Mouse (Mus musculus): ENCODE data around the gene Capzb. TPM values are rescaled to one million over a fixed set of nuclear protein-coding genes. Genes with fewer than 3 reads are reported as not detected.

Capzb gene
- polyA plus RNA-seq, 1 experiment from 2014 or later = 278 TPM

DNA sequence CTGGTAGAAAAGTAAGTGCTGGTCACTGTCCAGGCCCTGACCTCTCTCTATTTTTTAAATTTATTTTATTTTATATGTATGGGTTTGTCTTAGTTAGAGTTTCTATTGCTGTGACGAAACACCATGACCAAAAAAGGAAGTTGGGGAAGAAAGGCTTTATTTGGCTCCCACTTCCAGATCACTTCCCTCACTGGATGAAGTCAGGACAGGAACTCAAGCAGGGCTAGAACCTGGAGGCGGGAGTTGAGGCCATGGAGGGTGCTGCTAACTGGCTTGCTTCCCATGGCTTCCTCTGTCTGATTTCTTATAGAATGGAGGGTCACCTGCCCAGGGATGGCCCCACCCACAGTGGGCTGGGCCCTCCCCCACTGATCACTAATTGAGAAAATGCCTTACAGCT is 31.6 kb upstream of the Capzb start:
- Histone ChIP-seq H3K4me3 (ENCODE audit: low read depth, low read length) (no peak overlapping the region), H3K4me2 (ENCODE audit: low read length) (no peak overlapping the region), H3K9ac (ENCODE audit: low read length) (no peak overlapping the region), H3K27me3 (replicated peaks; ENCODE audit: control insufficient read depth, insufficient read depth, low read length) (no peaks in the 10 kb centered on the region), H3K27ac (ENCODE audit: low read depth, low read length) (no peak overlapping the region), H3K36me3 (ENCODE audit: control insufficient read depth, insufficient read depth, low read length) (no peaks in the 10 kb centered on the region), H3K9me3 (replicated peaks; ENCODE audit: control insufficient read depth, low read length) (no peaks in the 10 kb centered on the region), H3K4me1 (ENCODE audit: control insufficient read depth, insufficient read depth, low read length) (no peaks in the 10 kb centered on the region)
- ATAC-seq (no peak), DNase-seq (ENCODE audit: low spot score) (no peak)
- 84% methylated on average over 2 of the region's 2 CpGs for WGBS

DNA sequence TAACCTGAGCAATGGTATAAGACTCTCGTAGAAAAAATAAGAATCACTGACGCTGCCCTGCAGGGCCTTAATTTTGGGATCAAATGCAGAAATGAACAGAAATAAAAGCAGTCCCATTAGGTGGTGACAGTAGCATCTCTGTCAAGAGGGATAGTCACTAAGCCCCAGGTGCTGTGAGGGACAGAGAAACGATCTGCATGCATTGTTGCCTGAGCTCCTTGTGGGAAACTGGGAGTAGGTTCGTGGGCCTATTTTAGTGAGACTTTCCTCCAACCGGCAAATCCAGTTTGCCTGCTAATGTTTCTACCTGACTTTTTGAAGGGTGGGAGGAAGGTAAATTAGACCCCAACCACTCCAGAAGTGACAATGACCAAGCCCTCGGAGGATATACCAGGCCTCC is 28.6 kb upstream of the Capzb start:
- no peak overlapping the region for H3K9ac ChIP-seq (ENCODE audit: low read length)
- no peak overlapping the region for H3K4me3 ChIP-seq (ENCODE audit: low read depth, low read length)
- H3K27me3 ChIP-seq (replicated peaks; ENCODE audit: control insufficient read depth, insufficient read depth, low read length) = no peaks in the 10 kb centered on the region
- H3K9me3 ChIP-seq (replicated peaks; ENCODE audit: control insufficient read depth, low read length) = no peaks in the 10 kb centered on the region
- H3K4me1 ChIP-seq (ENCODE audit: control insufficient read depth, insufficient read depth, low read length) = no peaks in the 10 kb centered on the region
- 89% methylated on average over 6 of the region's 6 CpGs for WGBS
- DNase-seq (ENCODE audit: low spot score) = no peak
- H3K27ac ChIP-seq (ENCODE audit: low read depth, low read length) = no peak overlapping the region
- no peak overlapping the region for H3K4me2 ChIP-seq (ENCODE audit: low read length)
- no peak for ATAC-seq
- no peaks in the 10 kb centered on the region for H3K36me3 ChIP-seq (ENCODE audit: control insufficient read depth, insufficient read depth, low read length)

DNA sequence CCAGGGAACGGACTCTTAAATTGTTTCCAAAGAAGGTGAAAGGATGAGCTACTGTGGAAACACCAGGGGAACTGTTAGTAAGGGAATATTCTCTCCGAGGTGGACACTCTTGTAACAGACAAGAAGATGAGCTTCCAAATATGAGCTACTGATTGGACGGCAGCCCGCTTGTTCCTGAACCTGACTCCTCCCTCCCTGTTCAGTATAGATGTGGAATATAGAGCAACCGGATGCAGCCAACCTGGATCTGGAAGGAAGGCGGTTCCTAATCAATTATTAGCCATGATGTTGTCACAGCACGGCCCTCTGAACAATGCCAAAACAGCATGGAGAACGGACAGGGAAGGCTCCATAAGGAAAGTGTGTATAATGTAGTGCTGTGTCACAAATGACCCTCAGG is 27.4 kb upstream of the Capzb start:
- H3K36me3 ChIP-seq (ENCODE audit: control insufficient read depth, insufficient read depth, low read length) = no peaks in the 10 kb centered on the region
- H3K4me1 ChIP-seq (ENCODE audit: control insufficient read depth, insufficient read depth, low read length) = no peaks in the 10 kb centered on the region
- DNase-seq (ENCODE audit: low spot score) = no peak
- 83% methylated on average over 8 of the region's 8 CpGs for WGBS
- H3K9me3 ChIP-seq (replicated peaks; ENCODE audit: control insufficient read depth, low read length) = no peaks in the 10 kb centered on the region
- H3K27ac ChIP-seq (ENCODE audit: low read depth, low read length) = no peak overlapping the region
- H3K27me3 ChIP-seq (replicated peaks; ENCODE audit: control insufficient read depth, insufficient read depth, low read length) = no peaks in the 10 kb centered on the region
- no peak for ATAC-seq
- no peak overlapping the region for H3K4me2 ChIP-seq (ENCODE audit: low read length)
- H3K9ac ChIP-seq (ENCODE audit: low read length) = no peak overlapping the region
- no peak overlapping the region for H3K4me3 ChIP-seq (ENCODE audit: low read depth, low read length)

DNA sequence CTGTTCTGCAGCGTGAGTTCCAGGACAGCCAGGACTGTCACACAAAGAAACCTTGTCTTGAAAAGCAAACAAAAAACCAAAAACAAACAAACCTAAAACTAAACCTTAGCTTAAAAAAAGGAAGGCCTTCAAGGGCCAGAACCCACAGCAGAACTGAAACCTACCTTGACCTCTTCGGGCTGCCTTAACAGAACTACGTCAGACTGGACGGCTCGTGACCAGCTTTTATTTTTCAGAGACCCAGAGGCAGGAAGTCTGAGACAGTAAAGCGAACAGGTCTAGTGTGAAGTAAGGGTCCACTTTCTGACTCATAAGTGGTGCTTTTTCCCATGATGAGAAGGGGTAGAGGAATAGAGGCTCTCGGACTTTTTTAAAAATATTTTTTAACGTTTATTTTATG is 26.5 kb upstream of the Capzb start:
- H3K4me3 ChIP-seq (ENCODE audit: low read depth, low read length) = no peak overlapping the region
- 90% methylated on average over 8 of the region's 8 CpGs for WGBS
- ATAC-seq = no peak

DNA sequence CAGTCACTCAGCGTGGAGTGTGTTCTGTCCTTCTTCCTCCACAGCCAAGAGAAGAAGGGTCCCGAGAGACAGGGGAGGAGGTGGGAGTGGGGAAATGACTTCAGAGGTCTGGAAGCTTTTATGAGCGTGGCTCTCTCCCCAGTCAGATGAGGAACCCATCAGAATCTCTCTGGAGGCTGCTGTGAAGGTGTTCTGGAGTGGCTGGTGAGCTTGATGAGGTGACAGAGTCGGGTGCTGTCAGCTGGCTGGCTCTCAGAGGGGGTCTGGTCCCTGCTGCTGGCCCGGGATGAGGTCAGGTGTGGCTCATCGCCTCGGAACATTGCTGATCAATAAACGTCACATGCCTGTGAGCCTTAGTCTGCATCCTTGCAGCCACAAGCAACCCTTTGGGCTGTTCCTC is 25.6 kb upstream of the Capzb start:
- H3K9ac ChIP-seq (ENCODE audit: low read length) = no peak overlapping the region
- no peaks in the 10 kb centered on the region for H3K27me3 ChIP-seq (replicated peaks; ENCODE audit: control insufficient read depth, insufficient read depth, low read length)
- H3K4me1 ChIP-seq (ENCODE audit: control insufficient read depth, insufficient read depth, low read length) = no peaks in the 10 kb centered on the region
- ATAC-seq (no peak), DNase-seq (ENCODE audit: low spot score) (no peak)
- H3K27ac ChIP-seq (ENCODE audit: low read depth, low read length) = no peak overlapping the region
- H3K36me3 ChIP-seq (ENCODE audit: control insufficient read depth, insufficient read depth, low read length) = no peaks in the 10 kb centered on the region
- H3K9me3 ChIP-seq (replicated peaks; ENCODE audit: control insufficient read depth, low read length) = no peaks in the 10 kb centered on the region
- no peak overlapping the region for H3K4me2 ChIP-seq (ENCODE audit: low read length)
- 77% methylated on average over 8 of the region's 8 CpGs for WGBS
- H3K4me3 ChIP-seq (ENCODE audit: low read depth, low read length) = no peak overlapping the region

More for the DNA sequence above, 26.5 kb upstream of the Capzb start:
- no peaks in the 10 kb centered on the region for H3K36me3 ChIP-seq (ENCODE audit: control insufficient read depth, insufficient read depth, low read length)
- H3K9me3 ChIP-seq (replicated peaks; ENCODE audit: control insufficient read depth, low read length) = no peaks in the 10 kb centered on the region
- H3K4me2 ChIP-seq (ENCODE audit: low read length) = no peak overlapping the region
- no peaks in the 10 kb centered on the region for H3K27me3 ChIP-seq (replicated peaks; ENCODE audit: control insufficient read depth, insufficient read depth, low read length)
- H3K27ac ChIP-seq (ENCODE audit: low read depth, low read length) = no peak overlapping the region
- no peak overlapping the region for H3K9ac ChIP-seq (ENCODE audit: low read length)
- DNase-seq (ENCODE audit: low spot score) = no peak
- H3K4me1 ChIP-seq (ENCODE audit: control insufficient read depth, insufficient read depth, low read length) = no peaks in the 10 kb centered on the region

DNA sequence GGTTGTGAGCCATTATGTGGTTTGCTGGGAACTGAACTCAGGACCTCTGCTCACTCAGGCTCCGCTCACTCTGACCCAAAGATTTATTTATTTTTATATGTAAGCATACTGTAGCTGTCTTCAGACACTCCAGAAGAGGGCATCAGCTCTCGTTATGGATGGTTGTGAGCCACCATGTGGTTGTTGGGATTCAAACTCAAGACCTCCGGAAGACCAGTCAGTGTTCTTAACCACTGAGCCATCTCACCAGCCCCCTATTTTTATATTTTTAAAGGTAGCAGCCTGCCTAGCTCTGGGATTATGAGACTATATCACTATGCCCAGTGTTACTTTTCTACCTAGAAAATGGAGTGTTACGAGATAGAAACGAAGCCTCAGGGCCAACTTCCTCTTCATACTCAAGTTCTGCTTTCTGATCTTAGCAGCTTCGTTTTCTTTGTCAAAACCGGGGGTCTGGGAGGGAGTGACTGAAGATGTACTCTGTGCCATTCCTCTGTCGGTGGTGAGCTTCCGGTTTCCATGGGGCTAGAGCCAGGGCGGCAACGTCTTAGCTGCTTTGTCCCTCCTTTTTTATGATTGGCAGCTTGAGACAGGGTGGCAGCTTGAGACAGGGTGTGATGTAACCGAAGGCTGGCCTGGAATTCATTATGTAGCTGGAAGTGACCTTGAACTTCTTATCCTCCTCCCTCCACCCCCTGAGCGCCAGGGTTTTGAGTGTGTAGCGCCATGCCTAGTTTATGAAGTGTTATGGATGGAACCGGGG is 23.5 kb upstream of the Capzb start:
- no peaks in the 10 kb centered on the region for H3K9me3 ChIP-seq (replicated peaks; ENCODE audit: control insufficient read depth, low read length)
- H3K4me3 ChIP-seq (ENCODE audit: low read depth, low read length) = no peak overlapping the region
- H3K36me3 ChIP-seq (ENCODE audit: control insufficient read depth, insufficient read depth, low read length) = no peaks in the 10 kb centered on the region
- 79% methylated on average over 15 of the region's 15 CpGs for WGBS
- H3K4me1 ChIP-seq (ENCODE audit: control insufficient read depth, insufficient read depth, low read length) = no peaks in the 10 kb centered on the region
- DNase-seq (ENCODE audit: low spot score) = no peak
- no peak for ATAC-seq
- no peak overlapping the region for H3K4me2 ChIP-seq (ENCODE audit: low read length)
- no peak overlapping the region for H3K27ac ChIP-seq (ENCODE audit: low read depth, low read length)
- no peaks in the 10 kb centered on the region for H3K27me3 ChIP-seq (replicated peaks; ENCODE audit: control insufficient read depth, insufficient read depth, low read length)
- H3K9ac ChIP-seq (ENCODE audit: low read length) = no peak overlapping the region

DNA sequence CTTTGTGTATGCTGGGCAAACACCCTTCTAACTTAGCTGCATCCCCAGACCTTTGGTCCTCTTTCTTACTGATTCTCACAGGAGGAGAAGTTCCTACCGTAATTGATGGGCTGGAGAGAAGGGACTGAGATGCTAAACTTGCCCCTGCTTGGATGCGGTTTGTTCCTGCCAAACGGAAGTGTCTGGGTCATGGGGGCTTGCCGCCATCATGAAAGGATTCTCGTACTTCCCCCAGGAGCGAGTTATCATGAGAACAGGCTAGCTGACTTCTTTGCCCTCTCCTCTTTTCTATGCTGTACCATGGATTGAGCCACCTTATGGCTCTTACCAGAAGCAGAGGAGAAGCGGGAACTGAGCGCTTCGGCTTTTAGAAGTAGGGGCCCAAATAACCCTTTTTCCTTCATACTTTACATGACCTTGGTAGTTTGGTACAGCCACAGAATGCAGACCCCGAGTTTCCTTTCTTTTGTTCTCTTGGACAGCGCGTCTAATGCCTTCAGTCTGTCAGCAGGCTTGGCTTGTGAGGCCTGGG is 22.9 kb upstream of the Capzb start:
- Histone ChIP-seq H3K27ac (ENCODE audit: low read depth, low read length) (no peak overlapping the region), H3K27me3 (replicated peaks; ENCODE audit: control insufficient read depth, insufficient read depth, low read length) (no peaks in the 10 kb centered on the region), H3K4me2 (ENCODE audit: low read length) (no peak overlapping the region), H3K9ac (ENCODE audit: low read length) (no peak overlapping the region), H3K4me3 (ENCODE audit: low read depth, low read length) (no peak overlapping the region), H3K4me1 (ENCODE audit: control insufficient read depth, insufficient read depth, low read length) (no peaks in the 10 kb centered on the region), H3K36me3 (ENCODE audit: control insufficient read depth, insufficient read depth, low read length) (no peaks in the 10 kb centered on the region), H3K9me3 (replicated peaks; ENCODE audit: control insufficient read depth, low read length) (no peaks in the 10 kb centered on the region)
- WGBS = 79% methylated on average over 12 of the region's 12 CpGs
- ATAC-seq (no peak), DNase-seq (ENCODE audit: low spot score) (no peak)

DNA sequence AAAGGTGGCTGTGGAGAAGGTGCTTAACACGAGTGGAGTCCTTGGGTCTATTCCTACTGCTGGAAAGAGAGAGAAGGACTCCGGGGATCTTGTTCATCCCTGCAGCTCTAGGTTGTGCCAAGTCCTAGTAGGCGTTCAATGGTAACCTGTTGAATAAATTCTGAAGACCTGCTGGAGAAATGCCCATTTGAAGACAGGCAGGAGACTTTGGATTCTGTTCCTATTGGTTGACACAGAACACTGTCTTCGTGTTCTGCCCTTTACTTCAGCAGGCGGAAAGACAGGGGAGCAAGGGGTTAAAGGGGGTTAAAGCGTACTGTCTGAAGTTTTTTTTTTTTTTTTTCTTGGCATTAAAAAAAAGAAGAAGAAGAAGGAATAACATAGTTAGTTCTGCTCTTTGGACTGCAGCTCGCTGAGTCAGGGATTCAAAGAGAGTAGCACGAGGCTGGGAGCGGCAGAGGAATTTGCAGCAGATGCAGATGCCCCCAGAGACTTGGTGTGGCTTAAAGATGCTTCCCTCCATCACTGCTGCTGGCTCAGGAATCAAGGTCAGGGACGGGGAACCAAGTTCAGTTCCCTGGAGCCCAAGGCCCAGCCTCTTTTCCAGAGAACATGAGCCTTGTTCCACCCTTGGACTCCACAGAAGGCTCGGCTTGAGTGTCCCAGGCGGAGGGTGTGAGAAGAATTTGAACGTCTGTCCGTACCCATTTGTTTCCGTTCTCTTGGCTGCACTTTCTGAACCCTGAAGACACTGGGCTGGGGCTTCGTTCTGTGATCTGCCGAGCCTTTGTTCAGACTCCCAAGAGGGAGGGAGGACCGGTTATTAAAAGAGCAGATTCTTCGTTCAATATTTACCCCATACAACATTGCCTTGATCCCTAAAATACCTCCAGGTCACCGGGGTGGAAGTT is 17.4 kb upstream of the Capzb start:
- Histone ChIP-seq H3K4me2 (ENCODE audit: low read length) (no peak overlapping the region), H3K9me3 (replicated peaks; ENCODE audit: control insufficient read depth, low read length) (no peaks in the 10 kb centered on the region), H3K4me3 (ENCODE audit: low read depth, low read length) (no peak overlapping the region), H3K4me1 (ENCODE audit: control insufficient read depth, insufficient read depth, low read length) (no peaks in the 10 kb centered on the region), H3K36me3 (ENCODE audit: control insufficient read depth, insufficient read depth, low read length) (no peaks in the 10 kb centered on the region), H3K27me3 (replicated peaks; ENCODE audit: control insufficient read depth, insufficient read depth, low read length) (no peaks in the 10 kb centered on the region), H3K9ac (ENCODE audit: low read length) (no peak overlapping the region), H3K27ac (ENCODE audit: low read depth, low read length) (no peak overlapping the region)
- WGBS = 64% methylated on average over 20 of the region's 20 CpGs
- ATAC-seq (no peak), DNase-seq (ENCODE audit: low spot score) (peak; percentile 1)

DNA sequence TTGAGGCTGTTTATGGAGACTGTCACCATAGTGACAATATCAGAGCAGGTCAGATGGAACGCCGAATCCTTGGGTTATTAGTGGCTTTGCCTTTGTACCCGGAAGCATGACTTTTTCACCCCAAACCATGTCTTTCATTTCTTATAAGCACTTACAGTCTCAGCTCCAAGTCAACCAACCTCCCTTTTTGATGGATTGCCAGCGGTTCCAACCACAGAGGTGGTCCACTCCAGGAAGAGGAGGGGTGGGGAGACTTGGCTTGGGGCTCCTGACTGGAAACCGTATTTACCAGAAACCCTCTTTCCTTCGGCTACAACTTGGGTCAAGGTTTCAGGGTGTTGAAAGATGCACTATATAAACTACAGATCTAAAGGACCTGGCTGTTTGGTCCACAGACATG is 16.7 kb upstream of the Capzb start:
- Histone ChIP-seq H3K4me2 (ENCODE audit: low read length) (no peak overlapping the region), H3K36me3 (ENCODE audit: control insufficient read depth, insufficient read depth, low read length) (no peaks in the 10 kb centered on the region), H3K27me3 (replicated peaks; ENCODE audit: control insufficient read depth, insufficient read depth, low read length) (no peaks in the 10 kb centered on the region), H3K27ac (ENCODE audit: low read depth, low read length) (no peak overlapping the region), H3K9ac (ENCODE audit: low read length) (no peak overlapping the region), H3K4me3 (ENCODE audit: low read depth, low read length) (no peak overlapping the region), H3K4me1 (ENCODE audit: control insufficient read depth, insufficient read depth, low read length) (no peaks in the 10 kb centered on the region), H3K9me3 (replicated peaks; ENCODE audit: control insufficient read depth, low read length) (no peaks in the 10 kb centered on the region)
- no peak for ATAC-seq
- 78% methylated on average over 6 of the region's 6 CpGs for WGBS
- DNase-seq (ENCODE audit: low spot score) = no peak

Measured in forebrain, embryonic 14.5 days (tissue).